Mouse (Mus musculus) heart, postnatal 0 days (tissue): ENCODE results near the gene Trib3.

Experiments
- CTCF ChIP-seq: IDR thresholded peaks from 2 replicates; pipeline ENCODE4 v1.5.1; 2016; ENCODE audit warnings: antibody characterized with exemption, control low read depth, low read depth
- EP300 ChIP-seq: IDR thresholded peaks from 2 replicates; pipeline ENCODE4 v1.6.1; 2016; ENCODE audit warnings: antibody characterized with exemption, low read depth

GRCm38 (mm10) chr2:152335289-152335820 is 8.5 kb downstream of the Trib3 start:
- TF ChIP-seq EP300 (no peak), CTCF (no peak)
